Mouse (Mus musculus): ENCODE results near the gene Baiap3.

DNA sequence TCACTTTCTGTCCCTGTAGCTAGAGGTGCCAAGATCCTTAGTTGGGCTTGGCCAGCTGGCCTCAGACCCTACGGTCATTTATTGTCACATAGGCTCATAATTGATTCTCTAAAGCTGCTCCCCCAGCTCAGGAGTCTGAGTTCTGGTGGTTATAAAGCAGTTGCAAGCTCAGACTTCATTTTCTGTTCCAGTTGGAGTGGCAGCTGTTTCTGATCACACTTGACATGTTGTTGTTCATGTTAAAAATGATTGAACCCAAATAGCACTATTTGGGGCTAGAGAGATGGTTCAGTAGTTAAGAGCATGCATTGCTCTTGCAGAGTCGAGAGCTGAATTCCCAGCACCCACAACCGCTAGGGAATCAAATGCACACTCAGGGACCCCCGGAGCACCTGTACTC, 46.2 kb downstream of the Baiap3 start:
- no peak for TF ChIP-seq CTCF (IDR thresholded peaks at IDR 0.05)
- no peak for TF ChIP-seq EP300 (IDR thresholded peaks at IDR 0.05)
